Mouse (Mus musculus) heart, postnatal 0 days (tissue): Measurements from ENCODE around the gene Olfr874. TPM values are rescaled to one million over a fixed set of nuclear protein-coding genes. Genes with fewer than 3 reads are reported as not detected.

Experiments used
- ATAC-seq: fragments of 200-750 bp; cut with Nextera tagmentation; 2 replicates; pipeline ENCODE4 v1.8.0; 2017; ENCODE audit warnings: low read depth, moderate number of reproducible peaks, moderate library complexity; ENCODE audit not compliant: insufficient read depth
- DNase-seq: peaks from one replicate; pipeline ENCODE4 v3.0.0-alpha.2; 2016; ENCODE audit warnings: low spot score
- H3K27ac ChIP-seq: fragments of 300-500 bp; sonication (generic); 2 replicates; pipeline ENCODE4 v1.5.1; 2014; ENCODE audit warnings: low read depth, mild to moderate bottlenecking
- H3K27me3 ChIP-seq: fragments of 300-500 bp; sonication (generic); 2 replicates; pipeline ENCODE4 v1.6.1; 2014; ENCODE audit warnings: low read length, mixed read lengths; ENCODE audit not compliant: control insufficient read depth, insufficient read depth
- H3K36me3 ChIP-seq: fragments of 300-500 bp; sonication (generic); replicated peaks from 2 replicates; pipeline ENCODE4 v1.6.1; 2014; ENCODE audit warnings: low read length, mixed read lengths; ENCODE audit not compliant: control insufficient read depth, insufficient read depth
- H3K4me1 ChIP-seq: fragments of 300-500 bp; sonication (generic); 2 replicates; pipeline ENCODE4 v1.6.1; 2014; ENCODE audit warnings: antibody characterized with exemption; ENCODE audit not compliant: control insufficient read depth, insufficient read depth
- H3K4me2 ChIP-seq: fragments of 300-500 bp; sonication (generic); 2 replicates; pipeline ENCODE4 v1.6.1; 2014; ENCODE audit warnings: low read depth, mild to moderate bottlenecking, low read length, moderate library complexity
- H3K4me3 ChIP-seq: fragments of 300-500 bp; sonication (generic); 2 replicates; pipeline ENCODE4 v1.5.1; 2014; ENCODE audit warnings: low read depth, low read length
- H3K9ac ChIP-seq: fragments of 300-500 bp; sonication (generic); replicated peaks from 2 replicates; pipeline ENCODE4 v1.6.1; 2014; ENCODE audit warnings: low read depth, low read length, mixed read lengths
- H3K9me3 ChIP-seq: fragments of 300-500 bp; sonication (generic); replicated peaks from 2 replicates; pipeline ENCODE4 v1.6.1; 2016; ENCODE audit warnings: low read length; ENCODE audit not compliant: control insufficient read depth
- CTCF ChIP-seq: IDR thresholded peaks from 2 replicates; pipeline ENCODE4 v1.5.1; 2016; ENCODE audit warnings: antibody characterized with exemption, control low read depth, low read depth
- EP300 ChIP-seq: IDR thresholded peaks from 2 replicates; pipeline ENCODE4 v1.6.1; 2016; ENCODE audit warnings: antibody characterized with exemption, low read depth
- WGBS: fragments of 180-500 bp; shearing (Covaris S2); extraction: QIAGEN DNeasy Blood & Tissue Kit; methylation state at CpG from one replicate; pipeline ENCODE4 v1.1.7; 2014; 5-methylcytosine and 5-hydroxymethylcytosine counted together
- polyA plus RNA-seq: library from polyadenylated mRNA; unstranded; fragments of >200 nt; fragmentation: Nextera tagmentation; extraction: Ambion mirVana; gene quantifications from 2 replicates; pipeline ENCODE4 v1.2.1, GENCODE M21; 2015
- total RNA-seq: library from RNA; depleted of rRNA; stranded (reverse); fragments of >200 nt; gene quantifications from 2 replicates; pipeline ENCODE4 v1.2.3, GENCODE M21; 2014; ENCODE audit warnings: low replicate concordance; rRNA removed

Gene Olfr874
- total and polyA plus RNA-seq, 2 experiments from 2014 or later = not detected

GRCm38 (mm10) chr9:37786411-37786810, 41.5 kb downstream of the Olfr874 start:
- Histone ChIP-seq H3K9ac (no peak overlapping the region), H3K27ac (no peak overlapping the region), H3K27me3 (no peaks in the 10 kb centered on the region), H3K4me2 (no peak overlapping the region), H3K4me3 (no peak overlapping the region), H3K4me1 (no peaks in the 10 kb centered on the region), H3K9me3 (no peaks in the 10 kb centered on the region), H3K36me3 (no peaks in the 10 kb centered on the region)
- 37% methylated on average over 2 of the region's 2 CpGs for WGBS
- TF ChIP-seq EP300 = no peak
- no peak for TF ChIP-seq CTCF
- ATAC-seq (no peak), DNase-seq (no peak)

Other genes with a start within 250 kb of the Olfr874 start
- 115 and 117 TPM in 2 replicates for gene Esam, start 217.0 kb upstream of the Olfr874 start, total RNA-seq
- gene Esam, start 217.0 kb upstream of the Olfr874 start, polyA plus RNA-seq = 82.6 and 83.4 TPM in 2 replicates
- 17.2 TPM in 1 of 2 replicates, not detected in the other for gene Vsig2, start 205.9 kb upstream of the Olfr874 start, total RNA-seq
- 1.4 and 1.5 TPM in 2 replicates for gene Vsig2, start 205.9 kb upstream of the Olfr874 start, polyA plus RNA-seq
- not detected in 2 replicates for gene Nrgn, start 192.2 kb upstream of the Olfr874 start, total RNA-seq
- 2.0 and 2.3 TPM in 2 replicates for gene Nrgn, start 192.2 kb upstream of the Olfr874 start, polyA plus RNA-seq
- 5.4 and 5.8 TPM in 2 replicates for gene Siae, start 189.4 kb upstream of the Olfr874 start, total RNA-seq
- 6.4 and 9.3 TPM in 2 replicates for gene Siae, start 189.4 kb upstream of the Olfr874 start, polyA plus RNA-seq
- 13.8 TPM in 1 of 2 replicates, not detected in the other for gene Spa17, start 131.4 kb upstream of the Olfr874 start, total RNA-seq
- 14.0 and 15.7 TPM in 2 replicates for gene Spa17, start 131.4 kb upstream of the Olfr874 start, polyA plus RNA-seq
- gene Tbrg1, start 87.8 kb upstream of the Olfr874 start, total RNA-seq = 73.3 and 86.2 TPM in 2 replicates
- 78.3 and 80.5 TPM in 2 replicates for gene Tbrg1, start 87.8 kb upstream of the Olfr874 start, polyA plus RNA-seq
- gene Panx3, start 75.9 kb upstream of the Olfr874 start, total RNA-seq = not detected in 2 replicates
- not detected in 2 replicates for gene Panx3, start 75.9 kb upstream of the Olfr874 start, polyA plus RNA-seq
- gene Olfr160, start 28.9 kb upstream of the Olfr874 start, total RNA-seq = not detected in 2 replicates
- gene Olfr160, start 28.9 kb upstream of the Olfr874 start, polyA plus RNA-seq = not detected in 2 replicates
- gene Olfr875, start 26.8 kb downstream of the Olfr874 start, total RNA-seq = not detected in 2 replicates
- gene Olfr875, start 26.8 kb downstream of the Olfr874 start, polyA plus RNA-seq = not detected in 2 replicates
- not detected in 2 replicates for gene Olfr876, start 57.9 kb downstream of the Olfr874 start, total RNA-seq
- gene Olfr876, start 57.9 kb downstream of the Olfr874 start, polyA plus RNA-seq = not detected in 2 replicates
- not detected in 2 replicates for gene Olfr877, start 109.2 kb downstream of the Olfr874 start, total RNA-seq
- not detected in 2 replicates for gene Olfr877, start 109.2 kb downstream of the Olfr874 start, polyA plus RNA-seq
- not detected in 2 replicates for gene Olfr145, start 151.6 kb downstream of the Olfr874 start, total RNA-seq
- gene Olfr145, start 151.6 kb downstream of the Olfr874 start, polyA plus RNA-seq = not detected in 2 replicates
- not detected in 2 replicates for gene Olfr878, start 172.7 kb downstream of the Olfr874 start, total RNA-seq
- not detected in 2 replicates for gene Olfr878, start 172.7 kb downstream of the Olfr874 start, polyA plus RNA-seq
- not detected in 2 replicates for gene Olfr881, start 246.7 kb downstream of the Olfr874 start, total RNA-seq
- not detected in 2 replicates for gene Olfr881, start 246.7 kb downstream of the Olfr874 start, polyA plus RNA-seq